Mouse (Mus musculus): ENCODE results near the gene Zfp978. TPM values are rescaled to one million over a fixed set of nuclear protein-coding genes. Genes with fewer than 3 reads are reported as not detected.
"Not testable (repeated sequence)": the region's sequence is repeated elsewhere in the genome, so short reads cannot be mapped to it uniquely, and the experiment has no call there.

Gene Zfp978
- polyA plus RNA-seq, 1 experiment = not detected

DNA sequence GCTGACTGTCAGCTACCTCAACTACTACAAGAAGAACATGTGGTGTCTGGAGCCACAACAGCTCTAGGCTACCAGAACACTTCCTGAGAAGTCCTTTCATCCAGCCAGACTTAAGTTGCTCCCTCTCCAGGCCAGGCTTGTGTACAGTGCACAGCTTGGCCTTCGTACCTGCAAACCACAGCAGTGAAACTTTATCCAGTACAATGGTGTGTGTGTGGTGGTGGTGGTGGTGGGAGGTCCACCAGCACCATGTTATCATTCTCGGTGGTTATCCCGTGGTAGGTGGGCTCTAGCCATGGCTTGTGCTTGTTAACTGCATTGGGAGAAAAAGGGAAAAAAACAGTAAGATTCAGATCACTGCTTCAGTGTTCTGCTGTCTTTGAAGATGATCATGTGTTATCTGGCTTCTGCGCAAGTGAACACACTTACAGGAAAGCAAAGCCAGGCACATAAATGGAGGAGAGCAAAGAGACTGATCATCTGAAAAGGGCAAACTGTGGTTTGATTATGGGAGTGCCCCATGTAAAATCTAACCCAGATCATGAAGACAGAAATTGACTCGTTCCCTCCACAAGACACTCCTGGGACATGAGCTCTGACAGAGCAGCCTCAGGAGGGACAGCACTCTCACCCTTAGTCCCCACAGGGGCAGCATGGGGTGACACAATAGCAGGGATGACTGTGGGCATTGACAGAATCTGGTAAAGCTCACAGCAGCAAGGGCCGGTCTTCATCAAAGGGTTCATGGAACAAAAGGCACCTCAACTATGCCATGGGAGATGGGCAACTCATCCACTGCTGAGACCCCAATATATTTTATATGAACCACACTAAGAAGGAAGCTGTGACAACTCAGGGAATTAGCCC is 17.8 kb upstream of the Zfp978 start:
- H3K4me3 ChIP-seq (ENCODE audit: control insufficient read depth, insufficient read depth, low read length); DNase-seq; H3K27ac ChIP-seq (ENCODE audit: control insufficient read depth, insufficient read depth, low read length); H3K36me3 ChIP-seq (ENCODE audit: control insufficient read depth, insufficient read depth, low read length); H3K4me1 ChIP-seq (replicated peaks; ENCODE audit: control insufficient read depth, insufficient read depth, low read length); H3K27me3 ChIP-seq (ENCODE audit: control insufficient read depth, insufficient read depth, low read length): not testable (repeated sequence)
- 78% methylated on average over 6 of the region's 6 CpGs for WGBS

DNA sequence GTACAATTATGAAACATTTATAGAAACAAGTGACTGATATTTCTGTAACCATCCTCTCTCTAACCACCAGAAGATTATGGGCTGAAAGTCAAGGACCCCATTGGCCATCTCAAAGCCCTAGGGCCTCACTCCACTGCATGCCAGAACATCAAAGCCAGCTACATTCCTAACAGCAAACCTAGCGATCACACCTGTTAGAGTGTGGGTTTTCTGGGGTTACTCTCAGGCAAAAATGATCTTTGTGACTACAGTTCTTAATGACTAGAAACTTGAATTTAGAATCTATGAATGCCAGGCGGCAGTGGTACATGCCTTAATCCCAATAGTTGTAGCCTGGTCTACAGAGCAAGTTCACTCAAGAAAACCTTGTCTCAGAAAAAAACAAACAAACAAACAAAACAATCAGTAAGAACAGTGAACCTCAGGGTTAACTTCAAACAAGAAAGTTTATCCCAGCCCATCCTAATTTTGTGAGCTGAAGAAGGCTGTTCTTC is 16.0 kb upstream of the Zfp978 start:
- not testable (repeated sequence) for H3K27me3 ChIP-seq (ENCODE audit: control insufficient read depth, insufficient read depth, low read length); DNase-seq; H3K4me3 ChIP-seq (ENCODE audit: control insufficient read depth, insufficient read depth, low read length); H3K4me1 ChIP-seq (replicated peaks; ENCODE audit: control insufficient read depth, insufficient read depth, low read length); H3K27ac ChIP-seq (ENCODE audit: control insufficient read depth, insufficient read depth, low read length); H3K36me3 ChIP-seq (ENCODE audit: control insufficient read depth, insufficient read depth, low read length)
- whole genome bisulfite sequencing = 91% methylated on average over 2 of the region's 2 CpGs

DNA sequence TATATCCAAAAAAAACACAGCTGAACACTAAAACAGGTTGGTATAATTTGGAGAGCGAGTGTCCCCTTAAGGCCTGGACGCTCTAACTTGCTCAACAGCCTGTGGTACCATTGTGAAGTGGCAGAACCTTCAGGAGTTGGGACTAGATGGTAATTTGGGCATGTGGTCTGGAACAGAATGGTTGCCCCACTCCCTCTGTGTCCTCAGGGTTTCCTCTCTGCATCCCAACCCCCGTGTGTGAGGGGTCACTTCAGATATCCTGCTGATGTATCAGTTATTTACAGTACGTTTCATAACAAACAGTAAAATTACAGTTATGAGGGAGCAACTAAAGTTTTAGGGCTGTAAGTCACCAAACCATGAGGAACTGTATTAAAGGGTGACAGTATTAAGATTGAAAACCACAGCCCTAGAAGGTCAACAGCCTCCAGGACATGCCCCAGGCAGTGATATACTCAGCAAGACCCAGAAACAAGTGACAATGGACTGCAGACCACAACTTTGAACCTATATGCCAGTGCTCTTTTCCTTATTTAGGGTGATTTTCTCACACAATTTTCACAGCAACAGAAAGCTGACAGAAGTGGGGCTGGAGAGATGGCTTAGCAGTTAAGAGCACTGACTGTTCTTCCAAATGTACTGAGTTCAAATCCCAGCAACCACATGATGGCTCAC is 14.6 kb upstream of the Zfp978 start:
- not testable (repeated sequence) for DNase-seq; H3K4me1 ChIP-seq (replicated peaks; ENCODE audit: control insufficient read depth, insufficient read depth, low read length); H3K4me3 ChIP-seq (ENCODE audit: control insufficient read depth, insufficient read depth, low read length); H3K27ac ChIP-seq (ENCODE audit: control insufficient read depth, insufficient read depth, low read length); H3K27me3 ChIP-seq (ENCODE audit: control insufficient read depth, insufficient read depth, low read length); H3K36me3 ChIP-seq (ENCODE audit: control insufficient read depth, insufficient read depth, low read length)
- 74% methylated on average over 4 of the region's 4 CpGs for WGBS

DNA sequence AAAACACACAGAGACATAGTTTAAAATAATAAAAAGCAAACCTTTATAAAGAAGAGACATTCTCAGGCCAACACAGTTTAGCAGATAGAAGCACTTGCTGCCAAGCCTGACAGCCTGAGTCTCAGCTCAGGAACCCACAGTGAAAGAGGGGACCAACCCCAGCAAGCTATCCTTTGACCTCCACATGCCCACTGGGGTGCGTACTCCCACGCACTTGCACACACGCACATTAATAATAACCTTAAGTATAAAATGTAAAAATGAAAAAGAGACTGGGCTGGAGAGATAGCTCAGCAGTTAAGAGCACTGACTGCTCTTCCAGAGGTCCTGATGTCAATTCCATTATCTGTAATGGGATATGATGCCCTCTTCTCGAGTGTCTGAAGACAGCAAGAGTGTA is 13.8 kb upstream of the Zfp978 start:
- DNase-seq; H3K36me3 ChIP-seq (ENCODE audit: control insufficient read depth, insufficient read depth, low read length); H3K27ac ChIP-seq (ENCODE audit: control insufficient read depth, insufficient read depth, low read length); H3K27me3 ChIP-seq (ENCODE audit: control insufficient read depth, insufficient read depth, low read length); H3K4me1 ChIP-seq (replicated peaks; ENCODE audit: control insufficient read depth, insufficient read depth, low read length); H3K4me3 ChIP-seq (ENCODE audit: control insufficient read depth, insufficient read depth, low read length): not testable (repeated sequence)
- 72% methylated on average over 4 of the region's 4 CpGs for WGBS

DNA sequence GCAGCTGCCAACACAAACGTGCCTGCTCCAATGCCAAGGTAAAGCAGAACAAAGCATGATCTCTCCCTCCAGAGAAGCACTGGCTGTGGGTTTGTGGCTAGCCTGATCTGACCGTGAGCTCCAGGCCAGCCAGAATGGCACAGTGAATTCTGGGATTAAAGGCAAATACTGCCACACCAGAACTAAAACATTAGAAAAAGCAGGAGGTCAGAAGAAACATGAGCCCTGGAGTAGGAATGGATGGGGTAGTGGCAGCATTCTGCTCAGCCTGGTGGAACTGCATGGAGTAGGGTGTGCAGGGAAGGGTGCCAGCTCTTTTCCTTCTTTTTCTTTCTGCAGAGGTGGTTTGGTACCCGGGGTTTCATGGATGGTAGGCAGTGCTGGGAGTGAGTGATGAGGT is 13.2 kb upstream of the Zfp978 start:
- H3K27ac ChIP-seq (ENCODE audit: control insufficient read depth, insufficient read depth, low read length); H3K27me3 ChIP-seq (ENCODE audit: control insufficient read depth, insufficient read depth, low read length); H3K36me3 ChIP-seq (ENCODE audit: control insufficient read depth, insufficient read depth, low read length); DNase-seq; H3K4me3 ChIP-seq (ENCODE audit: control insufficient read depth, insufficient read depth, low read length); H3K4me1 ChIP-seq (replicated peaks; ENCODE audit: control insufficient read depth, insufficient read depth, low read length): not testable (repeated sequence)
- 86% methylated on average over 2 of the region's 3 CpGs for whole genome bisulfite sequencing

DNA sequence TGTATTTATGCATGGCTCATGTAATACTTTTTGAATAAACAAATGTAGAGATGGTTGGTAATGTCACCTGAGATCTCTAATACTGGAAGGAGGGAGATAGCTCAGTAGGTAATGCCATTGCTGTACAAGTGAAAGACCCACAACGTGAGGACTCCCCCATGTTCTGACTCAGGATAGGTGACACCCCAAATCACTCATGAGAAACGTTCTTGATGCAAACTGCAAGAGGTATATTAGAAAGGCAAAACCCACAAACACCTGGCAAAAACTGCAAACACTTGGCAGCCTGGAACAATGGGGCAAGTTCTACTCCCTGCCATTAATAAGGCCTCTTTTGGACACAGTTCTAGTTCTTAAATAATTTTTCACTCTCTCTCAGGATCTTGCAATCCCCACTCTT is 12.7 kb upstream of the Zfp978 start:
- not testable (repeated sequence) for H3K4me3 ChIP-seq (ENCODE audit: control insufficient read depth, insufficient read depth, low read length); H3K27ac ChIP-seq (ENCODE audit: control insufficient read depth, insufficient read depth, low read length); H3K27me3 ChIP-seq (ENCODE audit: control insufficient read depth, insufficient read depth, low read length); DNase-seq; H3K36me3 ChIP-seq (ENCODE audit: control insufficient read depth, insufficient read depth, low read length); H3K4me1 ChIP-seq (replicated peaks; ENCODE audit: control insufficient read depth, insufficient read depth, low read length)
- WGBS = 81% methylated on average over 2 of the region's 2 CpGs

DNA sequence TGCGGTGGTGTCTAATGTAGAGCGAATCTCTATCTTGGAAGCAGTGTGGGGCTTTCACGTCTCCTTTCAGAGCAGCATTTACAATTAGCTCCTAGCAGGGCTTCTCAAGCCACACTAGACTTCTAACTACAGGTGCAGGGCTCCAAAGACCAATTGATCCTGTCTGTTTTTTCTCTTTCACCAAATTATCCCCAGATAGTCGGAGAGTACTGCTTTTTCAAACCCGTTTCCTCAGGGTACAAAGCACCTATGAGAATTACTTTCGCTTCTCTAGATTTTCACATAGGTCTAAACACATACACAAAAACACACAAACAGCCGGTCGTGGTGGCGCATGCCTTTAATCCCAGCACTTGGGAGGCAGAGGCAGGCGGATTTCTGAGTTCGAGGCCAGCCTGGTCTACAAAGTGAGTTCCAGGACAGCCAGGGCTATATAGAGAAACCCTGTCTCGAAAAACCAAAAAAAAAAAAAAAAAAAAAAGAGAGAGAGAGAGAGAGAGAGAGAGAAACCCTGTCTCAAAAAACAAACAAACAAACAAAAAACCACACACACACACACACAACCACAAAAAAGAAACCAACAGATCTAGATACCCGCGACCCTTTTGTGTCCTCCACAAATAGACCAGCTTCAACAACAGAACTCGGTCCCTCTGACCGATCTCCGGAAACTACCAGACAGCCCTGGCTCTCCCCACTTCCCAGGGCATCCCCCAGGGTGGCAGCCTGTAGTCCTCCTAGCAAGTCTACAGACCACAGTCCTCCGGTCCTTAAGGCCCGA is 12.0 kb upstream of the Zfp978 start:
- not testable (repeated sequence) for H3K4me1 ChIP-seq (replicated peaks; ENCODE audit: control insufficient read depth, insufficient read depth, low read length); DNase-seq; H3K4me3 ChIP-seq (ENCODE audit: control insufficient read depth, insufficient read depth, low read length); H3K27me3 ChIP-seq (ENCODE audit: control insufficient read depth, insufficient read depth, low read length); H3K27ac ChIP-seq (ENCODE audit: control insufficient read depth, insufficient read depth, low read length); H3K36me3 ChIP-seq (ENCODE audit: control insufficient read depth, insufficient read depth, low read length)
- 94% methylated on average over 18 of the region's 19 CpGs for WGBS

DNA sequence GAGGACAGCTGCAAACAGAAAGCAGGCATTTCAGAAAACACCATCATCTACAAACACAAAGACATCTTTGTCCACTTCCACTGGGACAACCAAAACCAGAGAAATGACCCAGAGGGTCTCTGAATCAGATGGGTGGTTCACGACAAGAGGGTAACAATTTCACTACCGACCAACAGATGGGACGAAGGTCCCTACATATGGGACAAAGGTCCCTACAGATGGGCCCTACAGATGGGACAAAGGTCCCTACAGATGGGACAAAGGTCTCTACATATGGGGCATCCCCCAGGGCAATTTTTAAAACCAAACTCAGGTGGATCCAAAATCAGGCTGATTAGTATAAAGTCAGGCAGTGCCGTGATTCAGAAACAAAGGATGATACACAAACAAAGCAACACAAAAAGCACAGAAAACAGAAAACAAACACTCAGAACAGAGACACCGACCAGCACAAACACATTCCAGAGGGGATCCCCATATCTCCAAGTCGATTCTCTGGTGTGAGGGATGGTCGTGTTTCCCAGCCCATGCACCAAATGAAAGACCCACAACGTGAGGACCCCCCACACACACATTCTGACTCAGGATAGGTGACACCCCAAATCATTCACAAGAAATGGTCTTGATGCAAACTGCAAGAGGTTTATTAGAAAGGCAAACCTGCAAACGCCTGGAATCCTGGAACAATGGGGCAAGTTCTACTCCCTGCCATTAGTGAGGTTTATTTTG is 11.3 kb upstream of the Zfp978 start:
- 86% methylated on average over 9 of the region's 9 CpGs for whole genome bisulfite sequencing
- not testable (repeated sequence) for H3K4me3 ChIP-seq (ENCODE audit: control insufficient read depth, insufficient read depth, low read length); DNase-seq; H3K27ac ChIP-seq (ENCODE audit: control insufficient read depth, insufficient read depth, low read length); H3K27me3 ChIP-seq (ENCODE audit: control insufficient read depth, insufficient read depth, low read length); H3K4me1 ChIP-seq (replicated peaks; ENCODE audit: control insufficient read depth, insufficient read depth, low read length); H3K36me3 ChIP-seq (ENCODE audit: control insufficient read depth, insufficient read depth, low read length)

DNA sequence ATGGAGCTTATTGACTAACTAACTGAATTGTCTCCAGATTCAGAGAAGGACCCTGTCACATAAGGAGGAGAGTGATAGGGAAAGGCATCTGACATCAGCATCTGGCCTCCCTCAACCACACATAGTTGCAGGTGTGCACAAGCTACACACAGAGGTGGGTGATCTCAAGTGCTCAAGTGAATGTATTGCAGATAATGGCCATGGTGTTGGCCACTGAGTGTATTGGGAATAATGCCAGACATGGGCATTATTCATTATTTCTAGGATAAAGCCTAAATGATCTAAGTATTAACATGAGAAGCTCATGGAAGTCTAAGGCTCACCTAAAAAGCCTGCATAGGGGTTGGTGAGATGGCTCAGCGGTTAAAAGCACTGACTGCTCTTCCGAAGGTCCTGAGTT is 10.6 kb upstream of the Zfp978 start:
- not testable (repeated sequence) for H3K27ac ChIP-seq (ENCODE audit: control insufficient read depth, insufficient read depth, low read length); DNase-seq; H3K36me3 ChIP-seq (ENCODE audit: control insufficient read depth, insufficient read depth, low read length); H3K4me3 ChIP-seq (ENCODE audit: control insufficient read depth, insufficient read depth, low read length); H3K27me3 ChIP-seq (ENCODE audit: control insufficient read depth, insufficient read depth, low read length); H3K4me1 ChIP-seq (replicated peaks; ENCODE audit: control insufficient read depth, insufficient read depth, low read length)
- WGBS = 89% methylated on average over 2 of the region's 2 CpGs

DNA sequence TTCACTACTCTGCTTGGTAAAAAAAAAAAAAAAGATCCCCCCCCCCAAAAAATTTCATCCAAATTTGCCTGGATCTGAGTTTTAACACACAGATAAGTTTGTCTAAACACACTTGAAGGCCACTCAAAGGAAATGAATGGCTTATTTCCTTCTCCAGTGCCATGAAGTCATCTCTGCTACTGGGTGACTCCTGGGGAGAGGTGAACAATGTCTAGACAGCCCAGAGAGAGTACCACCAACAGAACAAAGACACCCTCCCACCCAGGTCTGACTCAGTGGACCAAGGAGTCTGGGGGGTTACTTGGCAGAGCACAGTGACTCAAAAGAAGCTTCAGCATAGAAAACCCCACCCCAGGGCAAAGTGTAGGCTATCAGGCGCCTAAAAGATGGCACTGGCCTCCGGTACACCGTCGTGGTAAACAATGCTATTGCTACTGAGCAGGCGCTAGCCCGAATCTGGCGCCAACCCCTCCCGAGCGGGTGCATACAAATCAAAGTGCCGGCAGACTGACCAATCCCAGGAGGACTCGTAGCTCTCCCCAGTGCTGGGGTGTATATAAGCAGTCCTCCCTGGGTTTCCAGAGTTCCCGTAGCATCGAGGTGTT is 9.6 kb upstream of the Zfp978 start:
- H3K36me3 ChIP-seq (ENCODE audit: control insufficient read depth, insufficient read depth, low read length); H3K4me3 ChIP-seq (ENCODE audit: control insufficient read depth, insufficient read depth, low read length); H3K27ac ChIP-seq (ENCODE audit: control insufficient read depth, insufficient read depth, low read length); H3K27me3 ChIP-seq (ENCODE audit: control insufficient read depth, insufficient read depth, low read length); DNase-seq; H3K4me1 ChIP-seq (replicated peaks; ENCODE audit: control insufficient read depth, insufficient read depth, low read length): not testable (repeated sequence)
- WGBS = 86% methylated on average over 11 of the region's 13 CpGs

All from thymus, adult 2 months (tissue).